Mouse (Mus musculus) stomach, postnatal 0 days (tissue): ENCODE results near the gene A630001G21Rik.

ENCODE experiments used
- CTCF ChIP-seq: IDR thresholded peaks from 2 replicates; pipeline ENCODE4 v1.5.1; 2016; ENCODE audit warnings: antibody characterized with exemption, low read depth, mild to moderate bottlenecking, moderate library complexity
- EP300 ChIP-seq: optimal IDR thresholded peaks from 2 replicates; pipeline ENCODE3; 2016; ENCODE audit warnings: antibody characterized with exemption

DNA sequence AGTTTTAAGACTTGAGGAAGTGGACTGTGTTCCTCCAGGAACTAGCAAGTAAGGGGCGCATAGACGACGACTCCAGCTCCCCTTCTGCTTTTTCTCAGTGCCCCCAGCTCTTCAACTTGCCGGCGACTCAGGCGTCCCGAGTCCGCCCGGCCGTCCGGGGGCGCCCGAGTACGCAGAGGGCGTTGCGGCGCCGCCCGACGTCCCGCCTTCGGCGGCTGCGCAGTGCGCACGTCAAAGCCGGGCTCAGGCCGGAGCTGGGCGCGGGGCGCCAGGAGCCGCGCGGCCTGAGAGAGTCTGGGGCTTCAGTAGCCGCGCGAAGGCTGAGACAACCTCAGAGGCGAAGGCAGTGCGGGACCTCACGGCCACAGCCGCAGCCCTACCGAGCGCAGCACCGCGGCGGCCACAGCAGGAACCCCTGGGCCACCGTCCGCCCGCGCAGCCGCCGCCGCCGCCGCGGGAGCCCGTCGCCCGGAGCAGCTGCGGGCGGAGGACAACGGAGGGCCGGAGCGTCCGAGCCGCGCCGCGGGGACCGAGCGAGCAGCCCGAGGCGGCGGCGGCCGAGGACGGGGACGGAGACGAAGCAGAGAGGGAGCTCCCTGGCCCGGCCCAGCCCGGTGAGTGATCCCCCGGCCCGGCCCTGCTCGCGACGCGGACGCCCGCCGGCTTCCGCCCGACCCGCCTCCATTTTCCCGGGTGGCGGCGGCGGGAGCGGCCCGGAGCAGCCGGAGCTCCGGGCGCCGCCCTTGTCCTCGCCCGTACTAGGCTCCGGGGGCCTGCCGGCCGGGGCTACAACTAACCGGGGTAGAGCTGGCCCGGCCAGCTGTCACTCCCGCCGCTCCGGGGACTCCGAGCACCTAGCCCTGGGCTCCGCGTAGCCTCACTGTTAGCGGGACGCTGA is 15.0 kb upstream of the A630001G21Rik start, which contains the start of gene Cab39:
- TF ChIP-seq CTCF (peak; percentile 78), EP300 (no peak)
